Mouse (Mus musculus) G1E (cell line): ENCODE data around the gene Trpm8. TPM values are rescaled to one million over a fixed set of nuclear protein-coding genes. Genes with fewer than 3 reads are reported as not detected.

Experiments
- ATAC-seq: 2 replicates; pipeline ENCODE4 v1.8.0; 2016; ENCODE audit warnings: mild to moderate bottlenecking; ENCODE audit not compliant: insufficient number of reproducible peaks, poor library complexity, low FRiP score, severe bottlenecking; ENCODE audit errors: extremely low read depth
- DNase-seq: peaks from one replicate; pipeline ENCODE4 v3.0.0; 2012; ENCODE audit warnings: low spot score
- H3K27me3 ChIP-seq: 2 replicates; pipeline ENCODE4 v1.6.1; 2012; ENCODE audit warnings: mild to moderate bottlenecking, low read length, inconsistent platforms; ENCODE audit not compliant: insufficient read depth
- H3K36me3 ChIP-seq: replicated peaks from 2 replicates; pipeline ENCODE3; 2012; ENCODE audit warnings: mild to moderate bottlenecking, inconsistent platforms
- H3K4me1 ChIP-seq: 2 replicates; pipeline ENCODE4 v1.6.1; 2012; ENCODE audit warnings: low read depth, low read length, inconsistent platforms, mixed read lengths; ENCODE audit not compliant: insufficient read depth
- H3K4me3 ChIP-seq: 2 replicates; pipeline ENCODE4 v1.5.1; 2012; ENCODE audit warnings: low read depth, mild to moderate bottlenecking, inconsistent platforms, low read length, moderate library complexity, mixed read lengths
- H3K9me3 ChIP-seq: replicated peaks from 2 replicates; pipeline ENCODE4 v1.6.1; 2012; ENCODE audit warnings: inconsistent platforms
- CTCF ChIP-seq: IDR thresholded peaks from 2 replicates; pipeline ENCODE4 v1.5.1; 2012; ENCODE audit warnings: low read depth, low read length, inconsistent platforms, mixed read lengths
- GATA1 ChIP-seq: IDR thresholded peaks from 2 replicates; pipeline ENCODE4 v1.6.1; 2012; ENCODE audit warnings: borderline replicate concordance, low read length, inconsistent platforms, mixed read lengths
- GATA2 ChIP-seq: IDR thresholded peaks from 2 replicates; pipeline ENCODE4 v1.6.1; 2012; ENCODE audit warnings: low read depth, low read length, inconsistent platforms, borderline replicate concordance
- POLR2AphosphoS5 ChIP-seq: IDR thresholded peaks from 2 replicates; pipeline ENCODE4 v1.6.1; 2012; ENCODE audit warnings: low read depth, low read length, inconsistent platforms; ENCODE audit not compliant: insufficient replicate concordance
- TAL1 ChIP-seq: conservative IDR thresholded peaks from 2 replicates; pipeline ENCODE4 v1.6.1; 2012; ENCODE audit warnings: low read depth, low read length, inconsistent platforms, mixed read lengths
- polyA plus RNA-seq: library from polyadenylated mRNA; stranded (reverse); fragments of >175 nt; gene quantifications from 2 replicates; pipeline ENCODE4 v1.2.3, GENCODE M21; 2012
- total RNA-seq, 2 experiments: library from RNA; stranded (forward) in 1 of 2; stranded (reverse) in 1 of 2; fragments of 200-1000 nt in 1 of 2; fragments of >200 nt in 1 of 2; fragmentation: Nextera tagmentation in 1 of 2; gene quantifications; 2 replicates each; pipeline ENCODE4 v1.2.3; 2014 to 2017

Trpm8 gene
- total and polyA plus RNA-seq, 3 experiments, result not detected

GRCm38 (mm10) chr1:88361085-88361484 lies 83.6 kb downstream of the Trpm8 start:
- Histone ChIP-seq H3K4me3 (no peak overlapping the region), H3K9me3 (no peaks in the 10 kb centered on the region), H3K36me3 (no peaks in the 10 kb centered on the region), H3K4me1 (no peaks in the 10 kb centered on the region), H3K27me3 (no peaks in the 10 kb centered on the region)
- no peak for DNase-seq
- no peak for ATAC-seq
- TF ChIP-seq GATA2, result no peak
- TF ChIP-seq CTCF, result no peak
- no peak for TF ChIP-seq TAL1
- no peak for TF ChIP-seq POLR2AphosphoS5
- no peak for TF ChIP-seq GATA1

DNA sequence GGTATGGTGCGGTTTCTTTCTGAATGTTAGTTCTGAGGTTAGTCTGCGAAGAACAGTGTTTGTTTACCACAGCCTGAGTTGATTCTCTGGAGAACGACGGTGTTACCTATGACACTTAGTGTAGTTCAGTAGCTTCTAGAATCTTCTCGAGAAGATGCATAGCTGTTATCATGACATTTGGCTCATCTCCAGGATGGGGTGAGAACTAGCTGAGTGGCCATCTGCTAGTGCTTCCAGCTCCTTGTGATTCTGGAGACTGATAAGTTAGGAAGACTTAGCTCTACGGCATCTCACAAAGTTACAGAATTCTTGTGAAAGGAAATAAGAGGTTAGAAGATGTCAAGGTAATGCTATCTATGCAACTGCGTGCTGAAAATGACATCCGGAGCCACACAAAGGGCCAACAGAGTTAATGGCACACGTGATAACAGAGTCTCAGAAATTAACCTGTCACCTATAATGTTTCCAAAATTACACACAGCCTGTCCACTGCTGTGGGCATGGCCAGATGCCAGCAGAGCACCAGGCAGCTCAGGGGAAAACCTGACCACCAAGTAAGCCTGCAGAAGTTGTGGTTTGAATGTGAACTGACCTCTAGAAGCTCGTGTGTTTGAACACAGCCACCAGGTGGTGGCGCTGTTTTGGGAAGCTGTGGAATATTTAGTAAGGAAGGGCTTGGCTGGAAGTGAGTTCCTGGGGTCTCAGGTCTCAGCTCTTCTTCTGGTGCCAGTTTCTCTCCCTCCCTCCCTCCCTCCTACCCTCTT lies 89.6 kb downstream of the Trpm8 start:
- H3K9me3 ChIP-seq, result peaks cover 4% of the 10 kb centered on the region
- H3K4me3 ChIP-seq, result no peak overlapping the region
- DNase-seq (no peak), ATAC-seq (no peak)
- H3K4me1 ChIP-seq, result no peaks in the 10 kb centered on the region
- TF ChIP-seq TAL1 (no peak), POLR2AphosphoS5 (no peak), GATA1 (no peak), CTCF (no peak), GATA2 (no peak)
- H3K27me3 ChIP-seq, result no peaks in the 10 kb centered on the region
- H3K36me3 ChIP-seq, result no peaks in the 10 kb centered on the region

DNA sequence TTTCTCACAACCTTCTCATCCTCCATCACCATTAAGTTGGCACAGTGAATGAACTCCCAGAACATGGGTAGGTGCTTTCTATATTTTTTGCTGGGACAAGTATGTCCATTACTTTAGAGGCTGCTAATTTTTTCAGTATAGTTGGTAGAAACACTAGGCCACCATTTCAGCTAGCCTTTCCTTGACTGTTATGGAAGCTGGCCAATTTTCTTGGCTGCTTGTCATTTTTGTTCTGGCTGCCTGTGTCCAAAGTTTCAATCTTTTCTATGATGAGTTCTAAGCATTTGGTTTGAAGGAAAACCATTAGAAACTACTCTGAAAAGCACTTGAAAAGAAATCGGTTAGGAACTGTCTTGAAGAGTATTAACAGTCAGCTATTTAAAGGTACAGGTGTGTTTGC lies 101.0 kb downstream of the Trpm8 start:
- H3K4me3 ChIP-seq, result no peak overlapping the region
- no peaks in the 10 kb centered on the region for H3K27me3 ChIP-seq
- ATAC-seq (no peak), DNase-seq (no peak)
- TF ChIP-seq GATA2, result no peak
- no peak for TF ChIP-seq GATA1
- no peak for TF ChIP-seq POLR2AphosphoS5
- TF ChIP-seq CTCF, result no peak
- no peaks in the 10 kb centered on the region for H3K4me1 ChIP-seq
- no peaks in the 10 kb centered on the region for H3K9me3 ChIP-seq
- no peaks in the 10 kb centered on the region for H3K36me3 ChIP-seq

DNA sequence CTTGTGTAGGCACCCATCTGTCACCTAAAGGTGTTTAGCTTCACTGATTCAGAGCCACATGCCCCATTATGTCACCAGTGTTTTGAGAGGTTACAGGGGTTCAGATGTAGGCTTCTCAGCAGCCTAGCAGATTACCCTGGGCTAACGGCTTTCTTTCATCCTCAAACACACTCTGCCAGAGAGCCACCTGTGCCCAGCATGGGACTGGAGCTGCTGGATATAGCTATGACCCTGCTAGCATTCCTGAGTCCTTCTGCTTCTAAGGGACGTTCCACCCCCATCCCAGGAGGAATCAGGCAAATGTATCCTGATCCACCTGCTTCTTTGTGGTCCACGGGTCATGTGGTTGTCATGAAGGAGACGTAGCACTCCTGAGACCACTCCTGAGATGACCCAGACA lies 114.2 kb downstream of the Trpm8 start:
- H3K27me3 ChIP-seq, result no peaks in the 10 kb centered on the region
- no peaks in the 10 kb centered on the region for H3K9me3 ChIP-seq
- ATAC-seq (no peak), DNase-seq (no peak)
- no peaks in the 10 kb centered on the region for H3K4me1 ChIP-seq
- TF ChIP-seq GATA2, result no peak
- TF ChIP-seq TAL1, result no peak
- TF ChIP-seq CTCF, result no peak
- TF ChIP-seq GATA1, result no peak
- no peak for TF ChIP-seq POLR2AphosphoS5
- H3K36me3 ChIP-seq, result no peaks in the 10 kb centered on the region
- no peak overlapping the region for H3K4me3 ChIP-seq

DNA sequence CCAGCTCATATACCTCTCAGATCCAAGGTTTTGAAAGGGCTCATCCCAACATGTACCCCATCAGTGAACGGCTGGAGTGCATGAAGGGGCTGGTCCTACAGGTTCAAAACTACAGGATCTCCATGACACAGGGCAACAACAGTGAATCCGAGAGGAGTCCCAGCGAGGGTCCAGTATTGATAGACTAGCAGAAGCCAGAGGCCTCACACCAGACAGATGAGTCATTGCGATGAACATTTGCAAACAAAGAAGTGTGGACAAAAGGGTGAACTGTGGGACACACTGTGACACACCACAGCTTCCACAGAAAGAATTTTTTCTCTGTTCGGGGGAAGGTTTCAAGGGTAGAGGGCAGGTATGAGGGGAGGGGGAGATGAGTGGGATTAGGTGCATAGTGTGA lies 115.9 kb downstream of the Trpm8 start:
- Histone ChIP-seq H3K9me3 (no peaks in the 10 kb centered on the region), H3K36me3 (no peaks in the 10 kb centered on the region), H3K4me1 (no peaks in the 10 kb centered on the region), H3K4me3 (no peak overlapping the region), H3K27me3 (no peaks in the 10 kb centered on the region)
- ATAC-seq (no peak), DNase-seq (no peak)
- no peak for TF ChIP-seq TAL1
- no peak for TF ChIP-seq CTCF
- TF ChIP-seq GATA1, result no peak
- TF ChIP-seq POLR2AphosphoS5, result no peak
- TF ChIP-seq GATA2, result no peak

- DNase-seq (no peak), ATAC-seq (no peak)
Measured at GRCm38 (mm10) chr1:88403378-88403777, 125.9 kb downstream of the Trpm8 start.

More at GRCm38 (mm10) chr1:88403378-88403777, 125.9 kb downstream of the Trpm8 start:
- Histone ChIP-seq H3K4me1 (no peaks in the 10 kb centered on the region), H3K36me3 (no peaks in the 10 kb centered on the region), H3K4me3 (no peak overlapping the region), H3K27me3 (peaks cover 3% of the 10 kb centered on the region; the same call in 1 of the 2 replicates), H3K9me3 (no peaks in the 10 kb centered on the region)
- no peak for TF ChIP-seq POLR2AphosphoS5
- TF ChIP-seq TAL1, result no peak
- no peak for TF ChIP-seq GATA2
- TF ChIP-seq CTCF, result no peak
- no peak for TF ChIP-seq GATA1
